Mouse (Mus musculus): Measurements from ENCODE around the gene Zfp583.
A peak's percentile ranks its signal among the peaks of the same experiment; 100 is the strongest.
"Not testable (repeated sequence)": the region's sequence is repeated elsewhere in the genome, so short reads cannot be mapped to it uniquely, and the experiment has no call there.

The Zfp583 gene

GRCm38 (mm10) chr7:6331233-6331956, at the start of gene Zfp583:
TSS of gene Zfp583 (minus strand) at chr7:6331285.
- no peak for DNase-seq (ENCODE audit: low read depth)

DNA sequence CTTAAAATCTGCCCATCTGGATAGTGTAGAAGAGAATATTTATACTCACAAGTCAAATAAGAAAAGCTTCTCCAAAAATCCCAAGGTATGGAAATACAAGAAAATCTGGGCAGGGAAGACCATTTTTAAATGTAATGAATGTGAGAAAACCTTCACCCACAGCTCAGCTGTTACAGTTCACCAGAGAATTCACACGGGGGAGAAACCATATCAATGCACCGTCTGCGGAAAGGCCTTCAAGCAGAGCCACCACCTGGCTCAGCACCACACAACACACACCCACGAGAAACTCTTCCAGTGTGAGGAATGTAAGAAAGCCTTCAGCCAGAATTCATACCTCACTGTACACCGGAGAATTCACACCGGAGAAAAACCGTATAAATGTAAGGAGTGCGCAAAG, 47.4 kb upstream of the Zfp583 start:
- DNase-seq (ENCODE audit: low read depth): no peak

DNA sequence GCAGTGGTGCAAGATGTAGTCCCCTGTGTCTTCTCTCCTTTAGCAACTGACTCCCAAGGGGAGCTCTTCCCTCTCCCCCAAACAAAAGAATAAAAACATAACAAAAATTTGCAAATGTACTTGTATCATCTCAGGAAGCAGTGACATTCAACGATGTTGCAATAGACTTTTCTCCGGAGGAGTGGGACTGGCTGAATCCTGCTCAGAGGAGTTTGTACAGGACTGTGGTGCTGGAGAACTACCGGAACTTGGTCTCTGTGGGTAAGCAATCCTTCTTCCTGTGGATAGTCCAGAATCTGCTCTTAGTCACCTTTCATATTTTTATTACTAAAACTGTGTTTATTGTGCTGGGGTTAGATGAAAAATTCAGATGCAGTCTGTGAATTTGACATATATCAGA, 41.9 kb upstream of the Zfp583 start:
- DNase-seq (ENCODE audit: low read depth): peak; percentile 79

- DNase-seq (ENCODE audit: low read depth): no peak
These were observed 38.4 kb upstream of the Zfp583 start for GRCm38 (mm10) chr7:6369460-6369859.

GRCm38 (mm10) chr7:6368146-6368545, 37.1 kb upstream of the Zfp583 start:
- not testable (repeated sequence) for DNase-seq (ENCODE audit: low read depth)

DNA sequence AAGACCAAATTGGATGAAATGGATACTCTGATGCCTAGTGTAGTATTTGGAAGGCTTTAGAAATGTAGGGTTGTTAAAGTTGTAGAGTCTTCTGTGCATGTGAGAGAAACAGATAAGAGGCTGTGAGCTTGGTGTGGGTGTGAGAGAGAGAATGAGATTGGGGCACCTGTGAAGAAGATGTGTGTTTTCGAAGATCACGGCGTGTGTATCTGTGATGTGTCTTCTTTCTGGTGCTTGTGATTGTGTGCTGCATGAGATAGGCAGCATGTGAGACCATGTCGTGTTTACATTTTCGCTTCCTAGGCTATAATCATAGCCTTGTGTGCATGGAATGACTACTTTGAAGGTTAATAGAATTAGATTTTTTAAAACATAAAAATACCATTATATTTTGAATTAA, 36.1 kb upstream of the Zfp583 start:
- no peak for DNase-seq (ENCODE audit: low read depth)

DNA sequence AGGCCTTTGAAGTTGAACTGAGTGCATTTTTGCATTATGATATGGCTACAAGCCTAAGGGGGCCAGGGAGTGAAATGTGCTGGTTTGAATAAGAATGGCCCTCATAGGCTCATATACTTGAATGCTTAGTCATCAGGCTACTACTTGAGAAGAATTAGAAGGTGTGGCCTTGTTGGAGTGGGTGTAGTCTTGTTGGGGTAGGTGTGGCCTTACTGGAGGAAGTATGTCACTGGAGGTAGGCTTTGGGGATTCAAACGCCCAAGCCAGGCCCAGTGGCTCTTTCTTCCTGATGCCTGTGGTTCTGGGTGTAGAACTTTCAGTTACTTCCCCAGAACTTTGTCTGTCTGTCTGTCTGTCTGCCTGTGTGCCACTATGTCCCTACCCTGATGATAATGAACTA, 33.7 kb upstream of the Zfp583 start:
- peak; percentile 57 for DNase-seq (ENCODE audit: low read depth)

- DNase-seq (ENCODE audit: low read depth): peak; percentile 98
These were observed 32.0 kb upstream of the Zfp583 start, which contains the start of gene Zfp78 for GRCm38 (mm10) chr7:6363047-6363488. TSS of gene Zfp78 (plus strand) at chr7:6363280.

- DNase-seq (ENCODE audit: low read depth): peak; percentile 100
These were observed 31.4 kb upstream of the Zfp583 start for GRCm38 (mm10) chr7:6362268-6363046.

GRCm38 (mm10) chr7:6361756-6362155, 30.7 kb upstream of the Zfp583 start:
- no peak for DNase-seq (ENCODE audit: low read depth)

GRCm38 (mm10) chr7:6360477-6361060, 29.5 kb upstream of the Zfp583 start:
- DNase-seq (ENCODE audit: low read depth): peak; percentile 12

- peak; percentile 82 for DNase-seq (ENCODE audit: low read depth)
These were observed 28.0 kb upstream of the Zfp583 start for GRCm38 (mm10) chr7:6358937-6359590.

- DNase-seq (ENCODE audit: low read depth): no peak
These were observed 27.0 kb upstream of the Zfp583 start for GRCm38 (mm10) chr7:6358121-6358520.

- no peak for DNase-seq (ENCODE audit: low read depth)
These were observed 13.0 kb upstream of the Zfp583 start for GRCm38 (mm10) chr7:6344124-6344523.

DNA sequence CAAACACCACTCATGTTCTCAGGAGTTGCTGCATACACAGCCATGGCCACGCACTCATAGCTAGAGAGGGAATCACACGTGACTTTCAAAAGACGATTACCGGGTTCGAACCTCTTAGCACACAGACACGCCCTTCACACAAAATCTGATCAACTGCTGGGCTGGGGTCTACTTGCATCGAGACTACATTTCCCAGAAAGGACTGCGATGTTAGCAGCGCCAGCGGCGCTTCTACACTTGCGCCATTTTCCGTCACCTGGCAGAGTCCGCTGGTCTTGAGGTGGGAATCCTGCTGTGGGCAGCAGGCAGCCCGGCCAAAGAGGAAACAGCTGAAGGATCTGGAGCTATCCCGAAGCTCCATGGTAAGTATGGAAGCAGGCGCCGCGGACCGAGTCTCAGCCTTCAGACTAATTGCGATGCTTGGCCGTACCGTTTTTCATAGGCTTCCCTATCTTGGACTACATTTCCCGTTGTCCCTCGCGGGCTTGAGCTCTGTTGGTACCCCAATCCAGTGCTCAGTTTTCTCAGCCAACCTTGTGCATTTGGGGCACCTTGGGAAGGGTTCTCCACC, 12.5 kb upstream of the Zfp583 start, which contains the start of gene Gm3854:
Gene Gm3854, plus strand, starts transcription at position 259 of the 571 bp plus-strand sequence.
- DNase-seq (ENCODE audit: low read depth): no peak

DNA sequence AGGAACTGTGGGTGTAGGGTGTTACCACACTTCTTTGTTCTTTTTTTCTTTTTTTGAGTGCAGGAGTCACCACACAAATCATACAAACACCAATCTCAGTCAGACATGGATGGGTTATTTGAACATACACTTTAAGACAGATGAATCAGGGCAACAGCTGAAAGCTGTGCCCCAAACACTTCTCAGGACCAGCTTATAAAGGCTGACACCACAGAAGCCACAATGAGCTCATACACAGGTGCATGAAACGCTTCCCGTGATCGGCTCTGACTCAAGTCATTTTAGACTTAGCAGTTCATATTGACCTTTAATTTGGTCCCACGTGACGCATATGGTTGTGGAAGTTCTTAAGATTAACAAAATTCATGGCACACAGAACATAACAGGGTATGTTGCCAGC, 8.8 kb upstream of the Zfp583 start:
- DNase-seq (ENCODE audit: low read depth): no peak

DNA sequence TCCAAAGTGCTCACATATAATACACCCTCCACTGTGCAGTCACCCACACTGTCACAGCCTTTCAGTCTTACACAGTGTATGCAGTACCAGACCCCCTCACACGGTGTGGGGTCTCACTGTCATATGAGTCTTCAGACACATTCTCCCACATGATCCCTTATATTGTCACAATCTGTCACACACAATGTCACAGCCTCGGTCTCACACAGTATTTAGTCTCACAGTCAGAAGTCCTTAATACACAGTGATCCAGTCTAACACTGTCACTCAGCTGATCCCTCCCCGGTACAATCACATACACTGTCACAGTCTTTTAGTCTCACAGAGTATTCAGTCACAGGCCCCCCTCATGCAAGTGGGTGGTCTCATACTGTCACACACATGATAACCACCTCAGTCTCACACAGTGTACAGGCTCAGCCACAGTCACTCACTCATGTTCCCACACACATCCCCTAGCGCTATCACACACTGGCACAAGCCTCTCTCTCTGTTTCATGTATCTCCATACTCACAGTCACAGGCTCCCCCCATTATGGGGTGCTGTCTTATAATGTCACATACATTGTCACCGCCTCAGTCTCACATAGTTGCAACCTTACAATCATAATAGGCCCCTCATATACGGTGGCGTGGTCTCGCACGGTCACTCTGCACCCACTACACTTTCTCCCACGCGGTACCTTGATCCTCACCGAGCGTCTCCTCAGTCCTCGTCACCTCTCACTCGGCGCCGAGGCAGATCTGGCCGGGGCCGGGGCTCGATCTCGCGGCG, 440 bp downstream of the Zfp583 start:
- no peak for DNase-seq (ENCODE audit: low read depth)

GRCm38 (mm10) chr7:6300796-6301195, 30.3 kb downstream of the Zfp583 start:
- not testable (repeated sequence) for DNase-seq (ENCODE audit: low read depth)

DNA sequence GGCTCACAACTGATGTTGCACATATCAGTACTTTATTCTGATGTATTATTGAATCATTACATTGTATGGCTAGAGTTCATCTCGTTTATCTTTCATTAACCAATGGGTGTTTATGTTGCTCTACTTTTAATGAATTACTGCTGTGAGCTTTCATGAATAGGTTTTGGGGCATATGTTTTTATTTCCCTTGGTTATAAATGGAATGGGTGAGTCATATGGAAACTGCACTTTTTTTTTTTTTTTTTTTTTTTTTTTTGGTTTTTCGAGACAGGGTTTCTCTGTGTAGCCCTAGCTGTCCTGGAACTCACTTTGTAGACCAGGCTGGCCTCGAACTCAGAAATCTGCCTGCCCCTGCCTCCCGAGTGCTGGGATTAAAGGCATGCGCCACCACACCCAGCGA, 40.0 kb downstream of the Zfp583 start:
- DNase-seq (ENCODE audit: low read depth): not testable (repeated sequence)

DNA sequence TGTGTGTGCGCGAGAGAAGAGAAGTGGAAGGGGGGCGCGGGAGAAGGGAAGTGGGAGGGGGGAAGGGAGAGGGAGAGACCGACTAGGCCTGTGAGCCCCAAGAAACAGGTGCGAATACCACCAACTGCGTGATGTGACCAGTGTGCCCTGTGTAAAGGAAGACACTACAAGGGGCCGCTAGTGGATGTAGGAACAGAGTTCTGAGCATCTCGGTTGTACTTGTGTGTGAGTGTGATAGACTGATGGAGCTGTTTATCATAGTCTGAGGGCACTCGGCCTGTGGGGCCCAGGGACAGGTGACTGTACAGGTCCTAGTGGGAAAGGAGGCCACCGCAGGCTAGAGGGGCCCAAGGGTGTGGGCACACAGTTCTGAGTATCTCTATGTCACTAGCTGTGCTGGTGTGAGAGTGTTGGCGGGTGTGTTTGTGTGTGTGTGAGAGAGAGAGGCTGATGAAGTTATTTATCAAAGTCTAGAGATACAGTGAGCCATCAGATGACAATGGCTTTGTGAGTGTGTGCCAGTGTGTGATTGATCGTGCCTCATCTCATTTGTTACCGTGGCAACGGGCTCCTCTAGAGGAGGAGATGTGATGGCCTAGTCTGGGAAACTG, 44.1 kb downstream of the Zfp583 start:
- DNase-seq (ENCODE audit: low read depth): no peak
